Mouse (Mus musculus) E14TG2a.4 (cell line): ENCODE results near the gene Fermt2.
A peak's percentile ranks its signal among the peaks of the same experiment; 100 is the strongest.
"Not testable (repeated sequence)": the region's sequence is repeated elsewhere in the genome, so short reads cannot be mapped to it uniquely, and the experiment has no call there.

Source experiments
- H3K27me3 ChIP-seq: 2 replicates; pipeline ENCODE4 v1.6.1; 2014; ENCODE audit warnings: low read length, control low read depth; ENCODE audit not compliant: insufficient read depth
- H3K36me3 ChIP-seq: 2 replicates; pipeline ENCODE4 v1.6.1; 2014; ENCODE audit warnings: low read length, control low read depth; ENCODE audit not compliant: insufficient read depth
- H3K4me1 ChIP-seq: replicated peaks from 2 replicates; pipeline ENCODE4 v1.6.1; 2014; ENCODE audit warnings: low read depth, low read length, control low read depth
- H3K4me3 ChIP-seq: replicated peaks from 2 replicates; pipeline ENCODE4 v1.5.1; 2014; ENCODE audit warnings: mild to moderate bottlenecking, low read length
- H3K9me3 ChIP-seq: 2 replicates; pipeline ENCODE4 v1.6.1; 2014; ENCODE audit warnings: low read length, control low read depth
- CTCF ChIP-seq: conservative IDR thresholded peaks from 2 replicates; pipeline ENCODE4 v1.5.1; 2014; ENCODE audit warnings: low read length
- NANOG ChIP-seq: IDR thresholded peaks from 2 replicates; pipeline ENCODE4 v1.6.1; 2014; ENCODE audit warnings: borderline replicate concordance, low read length, mixed read lengths
- POU5F1 ChIP-seq: IDR thresholded peaks from 2 replicates; pipeline ENCODE4 v1.6.1; 2014; ENCODE audit warnings: low read length, borderline replicate concordance

Gene Fermt2

GRCm38 (mm10) chr14:45504422-45505113 is 25.4 kb downstream of the Fermt2 start:
- Histone ChIP-seq H3K9me3 (no peaks in the 10 kb centered on the region), H3K4me3 (no peak overlapping the region), H3K4me1 (peaks cover 75% of the 10 kb centered on the region), H3K36me3 (peaks cover 56% of the 10 kb centered on the region), H3K27me3 (no peaks in the 10 kb centered on the region)
- TF ChIP-seq NANOG (no peak), CTCF (no peak), POU5F1 (no peak)

GRCm38 (mm10) chr14:45503934-45504333 is 26.0 kb downstream of the Fermt2 start:
- peaks cover 61% of the 10 kb centered on the region for H3K36me3 ChIP-seq
- H3K27me3 ChIP-seq = no peaks in the 10 kb centered on the region
- H3K9me3 ChIP-seq = no peaks in the 10 kb centered on the region
- TF ChIP-seq POU5F1 (no peak), CTCF (no peak), NANOG (no peak)
- H3K4me3 ChIP-seq = no peak overlapping the region
- H3K4me1 ChIP-seq = peaks cover 75% of the 10 kb centered on the region

- no peak overlapping the region for H3K4me3 ChIP-seq
These were observed 29.9 kb downstream of the Fermt2 start for GRCm38 (mm10) chr14:45500052-45500451.

GRCm38 (mm10) chr14:45497116-45497515 is 32.8 kb downstream of the Fermt2 start:
- H3K27me3 ChIP-seq = no peaks in the 10 kb centered on the region
- H3K4me1 ChIP-seq = peaks cover 56% of the 10 kb centered on the region
- H3K36me3 ChIP-seq = peaks cover 56% of the 10 kb centered on the region
- H3K9me3 ChIP-seq = peaks cover 34% of the 10 kb centered on the region
- no peak overlapping the region for H3K4me3 ChIP-seq
- no peak for TF ChIP-seq POU5F1
- 0 out of 2 replicates have a peak, but pooled peaks have one; percentile 33 for TF ChIP-seq NANOG
- no peak for TF ChIP-seq CTCF

More at GRCm38 (mm10) chr14:45500052-45500451, 29.9 kb downstream of the Fermt2 start:
- TF ChIP-seq POU5F1 (no peak), NANOG (no peak)
- H3K9me3 ChIP-seq = peaks cover 31% of the 10 kb centered on the region
- H3K36me3 ChIP-seq = peaks cover 77% of the 10 kb centered on the region
- H3K27me3 ChIP-seq = no peaks in the 10 kb centered on the region
- peaks cover 50% of the 10 kb centered on the region for H3K4me1 ChIP-seq

- not testable (repeated sequence) for H3K4me3 ChIP-seq, H3K27me3 ChIP-seq
- Histone ChIP-seq H3K9me3 (peaks cover 34% of the 10 kb centered on the region), H3K36me3 (peaks cover 53% of the 10 kb centered on the region), H3K4me1 (peaks cover 56% of the 10 kb centered on the region)
These were observed 34.1 kb downstream of the Fermt2 start for GRCm38 (mm10) chr14:45495810-45496209.

GRCm38 (mm10) chr14:45493891-45494290 is 36.0 kb downstream of the Fermt2 start:
- peaks cover 36% of the 10 kb centered on the region for H3K36me3 ChIP-seq
- H3K4me3 ChIP-seq = no peak overlapping the region
- peaks cover 34% of the 10 kb centered on the region for H3K9me3 ChIP-seq
- H3K4me1 ChIP-seq = peaks cover 41% of the 10 kb centered on the region
- TF ChIP-seq NANOG (peak; percentile 74; the same call in 1 of the 2 replicates), POU5F1 (no peak)
- no peaks in the 10 kb centered on the region for H3K27me3 ChIP-seq

- Histone ChIP-seq H3K9me3 (peaks cover 28% of the 10 kb centered on the region), H3K27me3 (no peaks in the 10 kb centered on the region), H3K36me3 (peaks cover 28% of the 10 kb centered on the region), H3K4me3 (no peak overlapping the region), H3K4me1 (peaks cover 33% of the 10 kb centered on the region)
- TF ChIP-seq CTCF (peak; percentile 73), NANOG (no peak), POU5F1 (no peak)
These were observed 37.2 kb downstream of the Fermt2 start for GRCm38 (mm10) chr14:45492668-45493067.

- peaks cover 28% of the 10 kb centered on the region for H3K4me1 ChIP-seq
- TF ChIP-seq NANOG = no peak
- TF ChIP-seq CTCF = no peak
- no peak for TF ChIP-seq POU5F1
- H3K27me3 ChIP-seq = no peaks in the 10 kb centered on the region
- H3K9me3 ChIP-seq = peaks cover 21% of the 10 kb centered on the region
- H3K4me3 ChIP-seq = no peak overlapping the region
- H3K36me3 ChIP-seq = peaks cover 22% of the 10 kb centered on the region
These were observed 37.9 kb downstream of the Fermt2 start for GRCm38 (mm10) chr14:45492038-45492437.

GRCm38 (mm10) chr14:45487201-45487600 is 42.7 kb downstream of the Fermt2 start:
- not testable (repeated sequence) for H3K27me3 ChIP-seq, H3K4me3 ChIP-seq, H3K4me1 ChIP-seq, H3K9me3 ChIP-seq
- peaks cover 21% of the 10 kb centered on the region for H3K36me3 ChIP-seq

GRCm38 (mm10) chr14:45483361-45483760 is 46.6 kb downstream of the Fermt2 start:
- not testable (repeated sequence) for H3K9me3 ChIP-seq, H3K27me3 ChIP-seq, H3K4me3 ChIP-seq, H3K4me1 ChIP-seq
- peaks cover 51% of the 10 kb centered on the region for H3K36me3 ChIP-seq
